Mouse (Mus musculus): ENCODE measurements around the gene Jph3. TPM values are rescaled to one million over a fixed set of nuclear protein-coding genes. Genes with fewer than 3 reads are reported as not detected.

Gene Jph3
- total RNA-seq, 2 experiments from 2014 or later, result 0.12 TPM; not detected in 1

DNA sequence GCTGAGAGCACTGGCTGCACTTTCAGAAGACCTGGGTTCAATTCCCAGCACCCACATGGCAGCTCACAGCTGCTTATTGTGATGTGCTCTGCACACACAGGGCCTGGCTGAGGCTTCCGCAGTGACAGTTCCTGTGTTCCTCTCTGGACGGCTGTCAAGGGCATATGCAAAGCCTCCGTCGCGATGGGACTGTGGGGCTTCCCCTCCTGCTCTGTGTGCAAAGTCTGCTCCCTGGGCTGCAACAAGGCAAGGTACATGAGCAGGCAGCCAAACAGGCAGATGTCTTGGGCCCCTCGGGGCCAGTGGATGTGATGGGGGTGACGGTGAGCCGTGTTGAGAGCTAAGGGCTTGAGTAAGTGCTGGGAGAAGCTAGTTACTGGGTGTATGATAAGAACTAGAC lies 59.4 kb downstream of the Jph3 start:
- no peak for DNase-seq

GRCm38 (mm10) chr8:121792159-121792558 lies 62.7 kb downstream of the Jph3 start:
- DNase-seq, result peak in 1 of 2 experiments; percentile 46

DNA sequence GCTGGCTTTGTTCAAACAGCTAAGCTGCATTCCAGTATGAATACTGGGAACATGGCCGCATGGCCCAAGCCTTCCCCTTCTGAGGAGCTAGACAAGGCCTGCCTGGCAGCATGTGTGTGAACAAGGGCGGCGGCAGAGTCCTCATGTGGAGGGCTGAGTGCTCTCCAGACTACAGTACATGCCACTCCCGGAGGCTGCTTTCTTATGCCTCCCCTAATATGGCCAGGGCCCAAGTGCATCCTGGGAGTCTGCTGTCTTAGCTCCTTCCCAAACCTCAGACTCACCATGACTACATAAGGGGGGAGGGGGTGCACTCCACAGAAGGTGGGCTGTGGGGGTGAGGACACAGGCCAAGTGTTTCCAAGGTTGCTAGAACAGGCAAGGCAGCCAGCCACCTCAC lies 63.2 kb downstream of the Jph3 start:
- no peak for DNase-seq

DNA sequence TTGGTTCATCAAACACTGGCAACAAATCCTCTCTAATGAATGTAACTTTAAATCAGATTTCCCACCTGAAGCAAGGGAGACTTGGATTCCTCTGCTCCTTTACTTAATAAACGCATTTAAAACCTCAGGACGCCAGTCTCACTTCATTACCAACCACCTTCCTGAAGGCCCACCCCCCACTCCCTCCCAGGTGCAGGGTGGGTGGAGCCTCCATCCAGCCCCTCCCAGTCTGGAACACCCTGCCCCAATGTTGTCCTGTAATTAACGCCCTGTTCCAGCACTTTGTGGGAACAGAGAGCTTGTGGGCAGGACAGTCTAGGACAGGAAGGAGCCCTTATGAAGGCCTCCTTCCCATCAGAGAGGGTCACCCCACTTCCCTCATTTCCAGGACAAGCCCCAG lies 64.7 kb downstream of the Jph3 start:
- DNase-seq, result no peak

GRCm38 (mm10) chr8:121795461-121795860 lies 66.0 kb downstream of the Jph3 start:
- DNase-seq, result no peak

DNA sequence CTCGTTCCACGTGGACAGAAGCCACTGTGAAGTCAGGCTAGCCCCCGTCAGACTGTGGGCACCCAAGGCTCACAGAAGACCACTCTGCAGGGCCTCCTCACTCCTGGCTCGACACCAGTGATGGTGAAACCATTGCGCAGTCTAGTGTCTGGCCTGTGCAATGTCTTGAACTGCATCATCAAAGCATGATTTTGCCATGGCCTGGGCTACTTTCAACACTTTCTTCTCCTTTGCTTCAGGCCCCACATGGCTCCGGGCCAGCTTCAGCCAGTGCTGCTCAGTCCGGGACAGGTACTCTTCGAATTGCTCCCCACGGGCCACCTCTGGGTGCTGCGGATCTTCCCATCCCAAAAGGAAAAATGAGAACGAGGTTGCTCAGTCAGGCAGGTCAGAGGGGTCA lies 67.0 kb downstream of the Jph3 start:
- no peak for DNase-seq

- no peak for DNase-seq
Measured at GRCm38 (mm10) chr8:121798401-121798800, 69.0 kb downstream of the Jph3 start.

DNA sequence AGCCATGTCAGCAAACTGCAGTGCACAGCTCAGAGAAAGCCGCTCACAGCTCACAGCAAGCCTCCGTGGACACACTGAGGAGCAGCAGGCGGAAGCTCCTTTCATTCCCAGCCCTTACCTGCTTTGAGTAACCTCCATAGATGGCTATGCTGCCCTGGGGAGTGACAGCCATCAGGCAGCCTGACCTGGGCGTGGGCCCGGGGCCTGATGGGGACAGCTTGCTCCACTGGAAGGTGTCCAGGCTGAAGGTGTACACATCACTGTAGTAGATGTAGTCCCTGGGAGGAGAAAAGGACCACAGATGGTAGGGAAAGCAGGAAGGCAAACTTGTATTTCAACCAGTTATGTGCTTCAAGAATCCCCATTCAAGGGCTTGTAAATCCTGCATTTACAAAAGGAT lies 75.4 kb downstream of the Jph3 start:
- DNase-seq, result no peak

DNA sequence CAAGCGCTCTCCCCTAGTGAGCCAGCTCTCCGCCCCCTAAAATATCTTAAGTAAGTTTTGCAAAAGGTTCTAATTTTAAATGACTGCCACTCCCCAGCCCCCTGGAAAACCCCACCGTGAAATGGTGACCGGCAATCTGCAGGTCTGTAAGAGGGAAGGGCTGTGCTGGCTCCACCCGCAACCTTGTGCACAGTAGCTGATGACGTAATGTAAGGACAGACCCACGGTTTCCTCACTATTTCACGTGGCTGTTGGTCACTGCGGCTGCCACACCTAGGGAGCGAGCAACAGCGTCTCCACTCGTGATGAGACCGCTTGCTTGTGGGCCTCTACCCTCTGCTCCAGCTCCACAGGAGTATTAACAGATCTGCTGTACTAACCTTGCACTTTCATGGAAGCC lies 76.7 kb downstream of the Jph3 start:
- no peak for DNase-seq

DNA sequence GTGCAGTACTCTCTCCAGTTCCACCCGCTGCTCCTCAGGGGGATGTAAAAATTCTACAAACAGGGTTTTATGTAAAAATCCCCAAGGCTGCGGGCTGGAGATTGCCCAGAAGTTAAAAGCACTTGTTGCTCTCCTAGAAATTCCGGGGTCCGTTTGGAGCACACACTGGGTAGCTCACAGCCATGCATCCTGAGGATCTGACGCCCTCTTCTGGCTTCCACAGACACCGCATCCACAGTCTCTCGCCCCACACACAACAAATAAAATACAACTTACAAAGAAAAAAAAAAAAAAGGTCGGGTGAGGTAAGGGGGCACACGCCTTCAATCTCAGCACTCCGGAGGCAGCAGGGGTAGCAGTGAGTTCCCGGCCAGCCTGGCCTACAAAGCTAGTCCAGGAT lies 78.6 kb downstream of the Jph3 start:
- DNase-seq, result no peak

DNA sequence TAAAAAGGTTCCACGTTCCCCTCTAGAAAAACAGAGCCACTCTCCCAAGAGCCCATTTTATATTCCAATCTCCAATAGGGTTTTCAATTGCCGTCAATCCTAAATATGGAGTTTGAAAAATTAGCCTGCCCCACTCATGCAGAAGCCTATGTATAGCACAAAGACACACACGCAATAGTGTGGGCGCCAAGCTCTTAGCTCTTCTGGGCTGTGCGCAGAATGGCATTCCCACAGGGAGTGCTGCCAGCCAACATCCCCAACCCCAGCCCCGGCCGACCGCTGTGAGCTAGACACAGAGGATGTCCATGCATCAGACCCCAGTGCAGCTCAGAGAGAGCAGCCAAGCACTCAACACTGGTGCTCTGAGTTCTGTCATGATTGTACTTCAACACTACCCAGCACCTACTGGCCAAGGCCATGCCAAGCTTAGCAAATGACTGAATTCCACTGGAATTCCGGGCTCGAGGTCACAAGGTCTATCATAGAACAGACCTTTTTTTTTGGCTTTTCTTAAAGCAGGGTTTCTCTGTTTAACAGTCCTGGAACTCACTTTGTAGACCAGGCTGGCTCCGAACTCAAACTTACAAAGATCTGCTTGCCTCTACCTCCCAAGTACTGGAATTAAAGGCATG lies 80.2 kb downstream of the Jph3 start:
- DNase-seq, result no peak

GRCm38 (mm10) chr8:121811502-121811901 lies 82.1 kb downstream of the Jph3 start:
- DNase-seq, result no peak

GRCm38 (mm10) chr8:121811931-121812570 lies 82.6 kb downstream of the Jph3 start:
- peak; percentile 24 to 47 for DNase-seq

DNA sequence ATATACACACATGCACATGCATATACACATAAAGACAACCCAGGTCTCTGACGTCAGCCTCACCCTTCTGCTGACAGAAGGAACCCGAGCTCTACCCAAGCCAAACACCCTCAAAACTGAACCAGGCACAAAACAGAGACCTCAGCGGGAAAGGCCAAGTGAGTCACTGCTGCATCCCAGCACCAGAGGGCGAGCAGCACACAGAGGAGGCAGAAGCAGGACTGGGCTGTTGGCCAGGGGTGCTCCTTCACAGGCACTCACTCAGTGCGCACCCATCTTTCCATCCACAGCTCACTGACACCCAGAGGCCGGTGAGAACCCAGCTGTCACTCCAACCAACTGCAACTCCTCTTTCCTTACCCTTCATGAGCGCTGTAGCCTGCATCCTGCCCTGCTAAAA lies 88.8 kb downstream of the Jph3 start:
- DNase-seq, result no peak

- no peak for DNase-seq
Measured at GRCm38 (mm10) chr8:121820840-121821239, 91.4 kb downstream of the Jph3 start.

GRCm38 (mm10) chr8:121821320-121821719 lies 91.9 kb downstream of the Jph3 start:
- DNase-seq, result no peak

DNA sequence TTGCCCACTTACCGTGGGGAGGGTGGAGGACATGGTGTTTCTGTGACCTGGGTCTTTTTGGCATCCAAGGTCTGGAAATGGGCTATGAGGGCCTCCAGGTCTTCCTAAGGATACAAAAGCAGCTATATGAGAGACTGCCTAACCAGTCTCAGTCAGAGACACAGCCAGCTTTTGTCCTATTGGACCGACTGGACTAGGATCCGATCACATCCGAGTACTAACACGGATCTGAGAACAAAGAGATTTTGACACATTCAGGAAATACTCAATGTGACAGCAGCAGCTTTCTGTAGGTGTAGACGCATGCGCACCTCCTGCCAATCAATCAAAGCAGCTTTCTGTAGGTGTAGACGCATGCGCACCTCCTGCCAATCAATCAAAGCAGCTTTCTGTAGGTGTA lies 92.3 kb downstream of the Jph3 start:
- no peak for DNase-seq

GRCm38 (mm10) chr8:121827726-121828125 lies 98.3 kb downstream of the Jph3 start:
- no peak for DNase-seq

- no peak for DNase-seq
Measured at GRCm38 (mm10) chr8:121828376-121829023, 99.1 kb downstream of the Jph3 start.

DNA sequence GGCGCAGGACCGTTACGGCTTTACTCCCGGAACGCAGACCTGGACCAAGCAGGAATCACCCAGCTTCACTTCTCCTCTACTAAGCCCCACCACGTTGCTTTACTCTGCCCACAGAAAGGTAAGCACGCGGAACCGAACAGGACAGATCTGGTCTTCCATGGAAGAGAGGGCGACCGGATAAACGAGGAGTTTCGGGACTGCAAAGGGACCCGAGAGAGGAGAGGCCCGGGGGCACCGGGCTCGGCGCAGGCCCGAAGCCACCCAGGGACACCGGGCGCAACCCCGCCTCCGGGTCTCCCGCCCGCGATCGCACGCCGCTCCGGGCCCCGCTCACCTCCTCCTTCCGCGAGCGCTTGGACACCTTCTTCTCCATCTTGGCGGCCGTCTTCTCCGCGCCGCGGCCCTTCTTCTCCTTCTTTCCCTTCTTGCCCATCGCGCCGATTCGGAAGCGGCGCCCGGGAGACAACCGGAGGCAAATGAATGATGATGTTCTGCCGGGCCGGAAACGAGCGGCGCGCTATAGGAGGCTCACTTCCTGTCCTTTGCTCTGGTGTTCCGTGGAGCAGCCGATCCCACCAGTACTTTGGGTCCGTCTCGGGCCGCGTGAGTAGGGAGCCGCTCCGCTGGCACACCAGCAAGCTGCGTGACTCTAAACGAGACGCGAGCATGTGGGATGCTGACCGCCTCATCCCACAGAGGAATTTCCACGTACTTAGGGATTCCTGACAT lies 99.8 kb downstream of the Jph3 start, which contains the start of gene Klhdc4:
Klhdc4 (minus strand) TSS at position 522 of the 729 bp plus-strand sequence.
- peak; percentile 88 to 95 for DNase-seq

DNA sequence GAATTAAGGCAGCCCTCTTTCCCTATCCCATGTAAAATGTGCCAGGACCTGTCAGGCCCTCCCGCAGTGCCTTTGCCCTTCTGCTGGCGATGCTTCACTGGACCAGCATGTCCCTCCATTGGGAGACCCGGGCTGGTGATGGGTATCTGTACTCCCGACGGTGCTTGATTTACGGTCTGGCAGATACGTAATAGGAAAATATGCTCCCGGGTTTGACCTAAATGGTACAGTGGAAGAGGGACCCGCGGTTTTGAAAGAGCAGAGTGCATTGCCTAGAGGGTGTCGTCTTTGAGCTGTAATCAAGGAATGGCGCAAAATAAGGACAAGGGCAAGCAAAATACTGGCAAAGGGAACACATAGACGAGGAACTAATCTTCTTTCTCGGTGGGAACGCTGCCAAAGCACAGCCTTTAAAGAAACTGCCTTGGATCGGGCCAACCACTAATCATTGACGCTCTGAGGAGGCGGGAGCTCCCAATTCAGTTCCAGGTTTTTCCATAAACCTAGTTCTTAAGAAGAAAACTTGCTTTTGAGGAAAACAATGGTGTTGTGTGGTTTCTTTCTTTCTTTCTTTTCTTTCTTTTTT lies 100.4 kb downstream of the Jph3 start:
- DNase-seq, result peak in 1 of 2 experiments; percentile 12

GRCm38 (mm10) chr8:121832061-121832460 lies 102.6 kb downstream of the Jph3 start:
- no peak for DNase-seq

- peak; percentile 52 to 85 for DNase-seq
Measured at GRCm38 (mm10) chr8:121832503-121832902, 103.1 kb downstream of the Jph3 start.

All from heart, adult 18-20 months (tissue).